Mouse (Mus musculus) lung, embryonic 16.5 days (tissue): Measurements from ENCODE around the gene Gpr152. TPM values are rescaled to one million over a fixed set of nuclear protein-coding genes. Genes with fewer than 3 reads are reported as not detected.

Experiments
- ATAC-seq: fragments of 200-750 bp; cut with Nextera tagmentation; 2 replicates; pipeline ENCODE4 v1.8.0; 2017; ENCODE audit warnings: low read depth, mild to moderate bottlenecking, moderate library complexity
- H3K27ac ChIP-seq: fragments of 300-500 bp; sonication (generic); 2 replicates; pipeline ENCODE4 v1.5.1; 2014; ENCODE audit warnings: mild to moderate bottlenecking, control low read depth, low read length
- H3K27me3 ChIP-seq: fragments of 300-500 bp; sonication (generic); 2 replicates; pipeline ENCODE4 v1.6.1; 2014; ENCODE audit warnings: low read depth, low read length, mixed read lengths; ENCODE audit not compliant: control insufficient read depth, insufficient read depth
- H3K36me3 ChIP-seq: fragments of 300-500 bp; sonication (generic); 2 replicates; pipeline ENCODE4 v1.6.1; 2014; ENCODE audit warnings: low read length; ENCODE audit not compliant: control insufficient read depth, insufficient read depth
- H3K4me1 ChIP-seq: fragments of 300-500 bp; sonication (generic); replicated peaks from 2 replicates; pipeline ENCODE4 v1.6.1; 2014; ENCODE audit warnings: low read length, mixed read lengths; ENCODE audit not compliant: control insufficient read depth, insufficient read depth
- H3K4me2 ChIP-seq: fragments of 300-500 bp; sonication (generic); 2 replicates; pipeline ENCODE4 v1.6.1; 2014; ENCODE audit warnings: low read depth, low read length, control low read depth
- H3K4me3 ChIP-seq: fragments of 300-500 bp; sonication (generic); 2 replicates; pipeline ENCODE4 v1.5.1; 2014; ENCODE audit warnings: mild to moderate bottlenecking, low read length, control low read depth
- H3K9ac ChIP-seq: fragments of 300-500 bp; sonication (generic); 2 replicates; pipeline ENCODE4 v1.6.1; 2014; ENCODE audit warnings: low read length, control low read depth
- H3K9me3 ChIP-seq: fragments of 300-500 bp; sonication (generic); 2 replicates; pipeline ENCODE4 v1.6.1; 2016; ENCODE audit warnings: low read length; ENCODE audit not compliant: control insufficient read depth
- WGBS: fragments of 180-500 bp; shearing (Covaris S2); extraction: QIAGEN DNeasy Blood & Tissue Kit; methylation state at CpG from one replicate; pipeline ENCODE4 v1.1.7; 2014; 5-methylcytosine and 5-hydroxymethylcytosine counted together
- polyA plus RNA-seq: library from polyadenylated mRNA; unstranded; fragments of >200 nt; fragmentation: Nextera tagmentation; extraction: Ambion mirVana; gene quantifications from 2 replicates; pipeline ENCODE4 v1.2.1, GENCODE M21; 2015

Gpr152 gene
- polyA plus RNA-seq, 1 experiment from 2014 or later: not detected

GRCm38 (mm10) chr19:4145936-4146335 is 6.3 kb downstream of the Gpr152 start:
- ATAC-seq: no peak
- Histone ChIP-seq H3K4me2 (no peak overlapping the region), H3K4me3 (no peak overlapping the region), H3K27ac (no peak overlapping the region), H3K4me1 (peaks cover 16% of the 10 kb centered on the region), H3K9me3 (no peaks in the 10 kb centered on the region), H3K9ac (no peak overlapping the region), H3K27me3 (no peaks in the 10 kb centered on the region), H3K36me3 (peaks cover 11% of the 10 kb centered on the region)
- WGBS: 88% methylated on average over 5 of the region's 5 CpGs

- no peak overlapping the region for H3K4me3 ChIP-seq
- no peaks in the 10 kb centered on the region for H3K9me3 ChIP-seq
- H3K27me3 ChIP-seq: no peaks in the 10 kb centered on the region
- no peak overlapping the region; the same call in 1 of the 2 replicates for H3K27ac ChIP-seq
- H3K4me2 ChIP-seq: no peak overlapping the region
- no peak for ATAC-seq
- H3K36me3 ChIP-seq: peaks cover 15% of the 10 kb centered on the region
- no peak overlapping the region for H3K9ac ChIP-seq
- 61% methylated on average over 12 of the region's 12 CpGs for WGBS
- peaks cover 16% of the 10 kb centered on the region for H3K4me1 ChIP-seq
Observed at GRCm38 (mm10) chr19:4146366-4147021, 6.9 kb downstream of the Gpr152 start.

- Histone ChIP-seq H3K27ac (no peak overlapping the region; the same call in 1 of the 2 replicates), H3K36me3 (peaks cover 15% of the 10 kb centered on the region), H3K9ac (no peak overlapping the region), H3K4me2 (no peak overlapping the region), H3K4me3 (no peak overlapping the region), H3K27me3 (no peaks in the 10 kb centered on the region), H3K4me1 (peaks cover 16% of the 10 kb centered on the region), H3K9me3 (no peaks in the 10 kb centered on the region)
- no peak for ATAC-seq
- 50% methylated on average over 3 of the region's 3 CpGs for WGBS
Observed at GRCm38 (mm10) chr19:4147022-4147405, 7.4 kb downstream of the Gpr152 start.

- H3K4me3 ChIP-seq: peak overlapping the region; percentile 84
- 0 out of 2 replicates have a peak overlapping the region, but pooled peaks have one; percentile 29 for H3K27ac ChIP-seq
- no peaks in the 10 kb centered on the region for H3K9me3 ChIP-seq
- ATAC-seq: peak; percentile 4
- 39% methylated on average over 9 of the region's 9 CpGs for WGBS
- peaks cover 15% of the 10 kb centered on the region for H3K36me3 ChIP-seq
- peak overlapping the region; percentile 80 for H3K4me2 ChIP-seq
- H3K27me3 ChIP-seq: no peaks in the 10 kb centered on the region
- H3K9ac ChIP-seq: peak overlapping the region; percentile 95
- peaks cover 16% of the 10 kb centered on the region for H3K4me1 ChIP-seq
Observed at GRCm38 (mm10) chr19:4147782-4148490, 8.3 kb downstream of the Gpr152 start.

GRCm38 (mm10) chr19:4148491-4148806 is 8.9 kb downstream of the Gpr152 start, which contains the start of gene Coro1b:
Gene Coro1b, plus strand, starts transcription at chr19:4148619.
- Histone ChIP-seq H3K27me3 (no peaks in the 10 kb centered on the region), H3K9me3 (no peaks in the 10 kb centered on the region), H3K9ac (peak within 1 kb of the TSS; percentile 95), H3K36me3 (peaks cover 15% of the 10 kb centered on the region), H3K4me1 (peaks cover 16% of the 10 kb centered on the region), H3K4me3 (peak within 1 kb of the TSS; percentile 84), H3K4me2 (peak within 1 kb of the TSS; percentile 80), H3K27ac (peak within 1 kb of the TSS; percentile 58)
- WGBS: under 1% methylated on average over 31 of the region's 33 CpGs
- ATAC-seq: peak; percentile 98

GRCm38 (mm10) chr19:4148819-4149218 is 9.2 kb downstream of the Gpr152 start:
- Histone ChIP-seq H3K4me1 (peaks cover 16% of the 10 kb centered on the region), H3K4me2 (peak overlapping the region; percentile 80), H3K9ac (peak overlapping the region; percentile 95), H3K27me3 (no peaks in the 10 kb centered on the region), H3K36me3 (peaks cover 17% of the 10 kb centered on the region), H3K9me3 (no peaks in the 10 kb centered on the region), H3K27ac (peak overlapping the region; percentile 58), H3K4me3 (peak overlapping the region; percentile 84)
- under 1% methylated on average over 7 of the region's 8 CpGs for WGBS
- peak; percentile 33 for ATAC-seq

- no peak for ATAC-seq
Observed at GRCm38 (mm10) chr19:4149283-4149682, 9.7 kb downstream of the Gpr152 start.

GRCm38 (mm10) chr19:4149764-4150461 is 10.3 kb downstream of the Gpr152 start:
- H3K36me3 ChIP-seq: peaks cover 17% of the 10 kb centered on the region
- peak overlapping the region; percentile 80; the same call in 1 of the 2 replicates for H3K4me2 ChIP-seq

More at GRCm38 (mm10) chr19:4149283-4149682, 9.7 kb downstream of the Gpr152 start:
- Histone ChIP-seq H3K27ac (no peak overlapping the region), H3K9ac (peak overlapping the region; percentile 95), H3K4me1 (peaks cover 16% of the 10 kb centered on the region), H3K36me3 (peaks cover 17% of the 10 kb centered on the region), H3K9me3 (no peaks in the 10 kb centered on the region), H3K4me2 (peak overlapping the region; percentile 80), H3K4me3 (peak overlapping the region; percentile 84), H3K27me3 (no peaks in the 10 kb centered on the region)
- 82% methylated on average over 11 of the region's 11 CpGs for WGBS

More at GRCm38 (mm10) chr19:4149764-4150461, 10.3 kb downstream of the Gpr152 start:
- peaks cover 16% of the 10 kb centered on the region for H3K4me1 ChIP-seq
- ATAC-seq: no peak
- H3K27ac ChIP-seq: no peak overlapping the region
- H3K4me3 ChIP-seq: no peak overlapping the region
- no peaks in the 10 kb centered on the region for H3K27me3 ChIP-seq
- 92% methylated on average over 17 of the region's 17 CpGs for WGBS
- no peaks in the 10 kb centered on the region for H3K9me3 ChIP-seq
- H3K9ac ChIP-seq: peak overlapping the region; percentile 95; the same call in 1 of the 2 replicates
